Mouse (Mus musculus) hindbrain, embryonic 12.5 days (tissue): ENCODE data around the gene Clic4. TPM values are rescaled to one million over a fixed set of nuclear protein-coding genes. Genes with fewer than 3 reads are reported as not detected.

Experiments used
- ATAC-seq: fragments of 200-750 bp; cut with Nextera tagmentation; 2 replicates; pipeline ENCODE4 v1.8.0; 2017; ENCODE audit warnings: moderate TSS enrichment; ENCODE audit not compliant: low FRiP score
- H3K27ac ChIP-seq: fragments of 300-500 bp; sonication (generic); 2 replicates; pipeline ENCODE4 v1.5.1; 2016; ENCODE audit warnings: mild to moderate bottlenecking
- H3K27me3 ChIP-seq: fragments of 300-500 bp; sonication (generic); 2 replicates; pipeline ENCODE4 v1.6.1; 2016; ENCODE audit warnings: mild to moderate bottlenecking
- H3K36me3 ChIP-seq: fragments of 300-500 bp; sonication (generic); 2 replicates; pipeline ENCODE4 v1.6.1; 2016; ENCODE audit warnings: mild to moderate bottlenecking
- H3K4me1 ChIP-seq: fragments of 300-500 bp; sonication (generic); 2 replicates; pipeline ENCODE4 v1.6.1; 2016
- H3K4me2 ChIP-seq: fragments of 300-500 bp; sonication (generic); replicated peaks from 2 replicates; pipeline ENCODE4 v1.6.1; 2016; ENCODE audit warnings: mild to moderate bottlenecking
- H3K4me3 ChIP-seq: fragments of 300-500 bp; sonication (generic); 2 replicates; pipeline ENCODE4 v1.5.1; 2016; ENCODE audit warnings: mild to moderate bottlenecking
- H3K9ac ChIP-seq: fragments of 300-500 bp; sonication (generic); 2 replicates; pipeline ENCODE4 v1.6.1; 2016; ENCODE audit warnings: mild to moderate bottlenecking, moderate library complexity
- H3K9me3 ChIP-seq: fragments of 300-500 bp; sonication (generic); replicated peaks from 2 replicates; pipeline ENCODE4 v1.6.1; 2016; ENCODE audit warnings: mild to moderate bottlenecking
- WGBS: fragments of 180-500 bp; shearing (Covaris S2); methylation state at CpG from one replicate; pipeline ENCODE4 v1.1.7; 2016; 5-methylcytosine and 5-hydroxymethylcytosine counted together
- polyA plus RNA-seq: library from polyadenylated mRNA; unstranded; fragments of >200 nt; fragmentation: Nextera tagmentation; extraction: Ambion mirVana; gene quantifications from 2 replicates; pipeline ENCODE4 v1.2.1, GENCODE M21; 2016

Clic4 gene
- polyA plus RNA-seq, 1 experiment from 2014 or later: 159 TPM

GRCm38 (mm10) chr4:135241106-135241505, 31.5 kb downstream of the Clic4 start:
- no peak for ATAC-seq
- H3K4me1 ChIP-seq: peaks cover 18% of the 10 kb centered on the region
- no peaks in the 10 kb centered on the region for H3K9me3 ChIP-seq

GRCm38 (mm10) chr4:135240329-135240728, 32.3 kb downstream of the Clic4 start:
- H3K9me3 ChIP-seq: no peaks in the 10 kb centered on the region
- H3K27me3 ChIP-seq: no peaks in the 10 kb centered on the region
- peaks cover 15% of the 10 kb centered on the region for H3K4me1 ChIP-seq
- no peak overlapping the region for H3K9ac ChIP-seq
- ATAC-seq: no peak
- 78% methylated on average over 3 of the region's 3 CpGs for WGBS
- no peak overlapping the region for H3K4me2 ChIP-seq
- peaks cover 13% of the 10 kb centered on the region for H3K36me3 ChIP-seq
- no peak overlapping the region for H3K4me3 ChIP-seq
- no peak overlapping the region for H3K27ac ChIP-seq

More at GRCm38 (mm10) chr4:135241106-135241505, 31.5 kb downstream of the Clic4 start:
- Histone ChIP-seq H3K9ac (no peak overlapping the region), H3K4me2 (no peak overlapping the region), H3K27ac (peak overlapping the region; percentile 23; the same call in 1 of the 2 replicates), H3K36me3 (peaks cover 13% of the 10 kb centered on the region), H3K27me3 (no peaks in the 10 kb centered on the region), H3K4me3 (no peak overlapping the region)
- WGBS: 80% methylated on average over 5 of the region's 5 CpGs

- H3K4me3 ChIP-seq: no peak overlapping the region
- H3K4me1 ChIP-seq: peaks cover 15% of the 10 kb centered on the region
- no peak overlapping the region for H3K4me2 ChIP-seq
- H3K9me3 ChIP-seq: no peaks in the 10 kb centered on the region
- H3K27me3 ChIP-seq: no peaks in the 10 kb centered on the region
- H3K36me3 ChIP-seq: peaks cover 13% of the 10 kb centered on the region
- H3K9ac ChIP-seq: no peak overlapping the region
- ATAC-seq: no peak
- WGBS: 82% methylated on average over 13 of the region's 13 CpGs
- H3K27ac ChIP-seq: no peak overlapping the region
Measured at GRCm38 (mm10) chr4:135238706-135239510, 33.7 kb downstream of the Clic4 start.

DNA sequence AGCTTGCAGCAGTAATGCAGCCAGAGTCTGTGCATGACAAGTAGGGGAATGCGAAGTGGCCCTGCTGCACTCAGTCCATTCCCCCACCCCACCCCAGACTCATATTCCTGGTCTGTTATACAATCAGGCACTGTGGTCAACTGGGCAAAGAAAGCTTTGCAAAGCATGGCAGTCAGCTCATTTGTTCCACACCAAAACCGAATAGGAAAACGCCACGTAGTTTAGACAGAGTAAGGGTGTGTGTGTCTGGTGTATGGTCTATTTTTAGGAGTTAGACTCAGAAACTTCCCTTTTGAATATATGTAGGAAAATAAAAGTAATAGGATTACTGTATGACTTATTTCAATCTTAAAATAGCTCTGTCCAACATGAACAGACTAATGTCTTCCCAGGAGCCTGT, 36.0 kb downstream of the Clic4 start:
- no peak for ATAC-seq
- H3K4me1 ChIP-seq: peaks cover 10% of the 10 kb centered on the region
- H3K36me3 ChIP-seq: peaks cover 13% of the 10 kb centered on the region
- H3K4me2 ChIP-seq: no peak overlapping the region
- H3K4me3 ChIP-seq: no peak overlapping the region
- H3K9ac ChIP-seq: no peak overlapping the region
- H3K27me3 ChIP-seq: no peaks in the 10 kb centered on the region
- no peaks in the 10 kb centered on the region for H3K9me3 ChIP-seq
- no peak overlapping the region for H3K27ac ChIP-seq
- 94% methylated on average over 4 of the region's 4 CpGs for WGBS

DNA sequence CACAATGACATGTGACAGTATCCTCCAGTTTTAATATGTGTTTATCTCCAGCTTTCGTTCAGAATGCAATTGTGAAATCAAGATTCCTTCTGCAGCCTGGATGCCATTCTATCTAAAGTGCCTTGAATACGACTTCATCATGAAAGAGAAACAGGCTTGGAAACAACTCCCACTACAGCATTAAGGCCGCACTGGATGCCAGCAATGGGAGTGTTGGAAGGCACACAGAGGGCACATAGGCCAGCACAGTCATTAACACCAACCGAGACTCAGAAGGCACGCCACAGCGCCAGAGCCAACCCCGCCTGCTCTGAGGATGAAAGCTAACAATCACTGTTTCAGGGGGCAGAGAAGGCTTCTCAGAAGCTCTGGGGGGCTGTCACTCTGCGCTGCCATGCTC, 37.1 kb downstream of the Clic4 start:
- no peak overlapping the region for H3K4me2 ChIP-seq
- WGBS: 81% methylated on average over 8 of the region's 8 CpGs
- no peak overlapping the region for H3K4me3 ChIP-seq
- H3K4me1 ChIP-seq: peaks cover 5% of the 10 kb centered on the region; the same call in 1 of the 2 replicates
- H3K9ac ChIP-seq: no peak overlapping the region
- no peak for ATAC-seq
- H3K27me3 ChIP-seq: no peaks in the 10 kb centered on the region
- no peak overlapping the region for H3K27ac ChIP-seq
- H3K36me3 ChIP-seq: peaks cover 15% of the 10 kb centered on the region
- no peaks in the 10 kb centered on the region for H3K9me3 ChIP-seq

DNA sequence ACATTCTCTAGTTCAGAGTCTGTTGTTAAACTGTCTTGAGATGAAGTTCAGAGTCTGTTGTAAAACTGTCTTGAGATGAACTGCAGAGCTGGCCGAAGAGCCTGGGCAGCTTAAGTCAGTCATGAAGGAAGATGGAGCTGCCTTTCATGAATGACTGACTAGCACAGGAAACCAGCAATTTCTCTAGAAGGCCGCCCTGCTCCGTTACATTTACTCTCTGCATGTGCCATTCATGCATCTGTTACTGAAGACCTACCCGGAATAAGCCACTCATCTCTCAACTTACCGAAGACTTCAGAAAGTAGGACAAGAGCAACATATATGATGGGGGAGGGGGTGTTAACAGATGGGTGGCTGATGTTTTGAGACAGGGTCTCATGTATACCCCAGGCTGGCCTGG, 40.1 kb downstream of the Clic4 start:
- H3K4me2 ChIP-seq: no peak overlapping the region
- no peak for ATAC-seq
- no peaks in the 10 kb centered on the region for H3K27me3 ChIP-seq
- no peak overlapping the region for H3K27ac ChIP-seq
- 0 out of 2 replicates have a peak, but pooled peaks cover 2% of the 10 kb centered on the region for H3K4me1 ChIP-seq
- H3K9ac ChIP-seq: no peak overlapping the region
- WGBS: 89% methylated on average over 5 of the region's 5 CpGs
- no peak overlapping the region for H3K4me3 ChIP-seq
- H3K9me3 ChIP-seq: no peaks in the 10 kb centered on the region
- peaks cover 6% of the 10 kb centered on the region; the same call in 1 of the 2 replicates for H3K36me3 ChIP-seq

- Histone ChIP-seq H3K27ac (no peak overlapping the region), H3K9me3 (no peaks in the 10 kb centered on the region), H3K9ac (no peak overlapping the region), H3K4me2 (no peak overlapping the region), H3K36me3 (peaks cover 4% of the 10 kb centered on the region; the same call in 1 of the 2 replicates), H3K27me3 (no peaks in the 10 kb centered on the region), H3K4me1 (0 out of 2 replicates have a peak, but pooled peaks cover 2% of the 10 kb centered on the region), H3K4me3 (no peak overlapping the region)
- WGBS: 85% methylated on average over 5 of the region's 5 CpGs
- ATAC-seq: no peak
Measured at GRCm38 (mm10) chr4:135231543-135231942, 41.1 kb downstream of the Clic4 start.

DNA sequence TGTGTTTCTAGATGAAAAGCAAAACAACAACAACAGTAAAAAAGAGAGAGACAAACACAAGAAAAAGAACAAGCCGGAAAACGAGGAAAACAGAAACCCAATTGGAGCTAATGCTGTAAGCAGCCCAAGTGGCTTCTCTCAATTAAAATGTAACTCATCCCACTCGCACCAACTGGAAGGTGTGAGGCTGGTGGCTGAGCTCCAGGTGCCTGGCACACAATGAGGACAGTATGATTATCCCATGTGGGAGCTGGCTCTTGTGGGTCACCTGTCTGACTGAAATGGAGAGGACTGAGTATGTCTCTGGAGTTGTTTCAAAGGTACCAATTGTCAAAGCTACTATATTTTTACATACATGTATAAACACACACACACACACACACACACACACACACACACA, 41.5 kb downstream of the Clic4 start:
- H3K4me1 ChIP-seq: 0 out of 2 replicates have a peak, but pooled peaks cover 2% of the 10 kb centered on the region
- 88% methylated on average over 3 of the region's 3 CpGs for WGBS
- 0 out of 2 replicates have a peak, but pooled peaks cover 6% of the 10 kb centered on the region for H3K36me3 ChIP-seq
- H3K27me3 ChIP-seq: no peaks in the 10 kb centered on the region
- no peak overlapping the region for H3K9ac ChIP-seq
- ATAC-seq: no peak
- no peak overlapping the region for H3K4me3 ChIP-seq
- H3K4me2 ChIP-seq: no peak overlapping the region
- H3K27ac ChIP-seq: no peak overlapping the region
- no peaks in the 10 kb centered on the region for H3K9me3 ChIP-seq

DNA sequence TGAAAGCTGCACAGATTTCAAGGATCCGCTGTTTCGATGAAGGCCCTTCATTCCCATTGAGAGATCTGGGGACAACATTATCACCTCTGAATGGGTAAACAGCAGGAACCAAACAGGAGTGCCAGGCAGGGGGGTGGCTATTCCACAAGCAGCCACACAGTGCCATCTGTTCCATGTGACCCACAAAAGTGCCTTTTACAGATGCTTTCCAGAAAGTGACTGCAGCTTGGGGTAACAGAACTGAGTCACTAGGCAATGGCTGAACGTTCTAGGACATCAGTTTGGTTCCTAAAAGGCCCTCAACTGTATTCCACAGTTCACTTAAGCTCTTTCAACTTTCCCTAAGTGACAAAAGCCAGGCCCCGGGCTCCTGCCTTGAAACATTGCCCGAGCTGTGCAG, 42.0 kb downstream of the Clic4 start:
- 74% methylated on average over 5 of the region's 5 CpGs for WGBS
- Histone ChIP-seq H3K27me3 (no peaks in the 10 kb centered on the region), H3K9me3 (no peaks in the 10 kb centered on the region), H3K27ac (no peak overlapping the region), H3K4me3 (no peak overlapping the region), H3K4me1 (0 out of 2 replicates have a peak, but pooled peaks cover 2% of the 10 kb centered on the region), H3K9ac (no peak overlapping the region), H3K4me2 (no peak overlapping the region), H3K36me3 (peaks cover 11% of the 10 kb centered on the region)
- ATAC-seq: no peak

DNA sequence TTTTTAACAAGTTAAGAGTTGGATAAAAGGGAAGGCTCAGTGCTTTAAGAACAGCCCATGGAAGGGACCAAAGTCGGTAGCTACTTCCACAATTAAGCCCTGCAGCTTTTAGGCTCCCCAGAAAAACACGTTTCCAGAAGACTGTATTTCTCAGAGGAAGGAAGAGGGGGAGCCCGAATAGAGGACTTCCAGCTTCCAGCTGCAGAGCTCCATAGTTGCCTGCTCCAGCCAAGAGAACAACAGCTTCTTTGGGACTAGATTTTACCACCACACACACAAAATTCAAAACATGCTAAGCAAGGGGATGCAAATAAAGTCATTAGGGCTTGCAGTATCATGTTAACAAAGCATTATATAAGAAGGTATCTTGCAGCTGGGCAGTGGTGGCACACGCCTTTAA, 42.7 kb downstream of the Clic4 start:
- H3K4me1 ChIP-seq: 0 out of 2 replicates have a peak, but pooled peaks cover 2% of the 10 kb centered on the region
- peaks cover 14% of the 10 kb centered on the region for H3K36me3 ChIP-seq
- H3K27me3 ChIP-seq: no peaks in the 10 kb centered on the region
- H3K4me2 ChIP-seq: no peak overlapping the region
- no peak overlapping the region for H3K9ac ChIP-seq
- 83% methylated on average over 4 of the region's 4 CpGs for WGBS
- H3K27ac ChIP-seq: no peak overlapping the region
- no peak overlapping the region for H3K4me3 ChIP-seq
- no peaks in the 10 kb centered on the region for H3K9me3 ChIP-seq
- ATAC-seq: no peak

GRCm38 (mm10) chr4:135228136-135228535, 44.5 kb downstream of the Clic4 start:
- Histone ChIP-seq H3K4me1 (0 out of 2 replicates have a peak, but pooled peaks cover 2% of the 10 kb centered on the region), H3K4me3 (no peak overlapping the region), H3K27ac (no peak overlapping the region), H3K4me2 (no peak overlapping the region), H3K9me3 (no peaks in the 10 kb centered on the region), H3K9ac (no peak overlapping the region), H3K36me3 (peaks cover 28% of the 10 kb centered on the region), H3K27me3 (no peaks in the 10 kb centered on the region)
- ATAC-seq: no peak
- WGBS: 86% methylated on average over 3 of the region's 3 CpGs

DNA sequence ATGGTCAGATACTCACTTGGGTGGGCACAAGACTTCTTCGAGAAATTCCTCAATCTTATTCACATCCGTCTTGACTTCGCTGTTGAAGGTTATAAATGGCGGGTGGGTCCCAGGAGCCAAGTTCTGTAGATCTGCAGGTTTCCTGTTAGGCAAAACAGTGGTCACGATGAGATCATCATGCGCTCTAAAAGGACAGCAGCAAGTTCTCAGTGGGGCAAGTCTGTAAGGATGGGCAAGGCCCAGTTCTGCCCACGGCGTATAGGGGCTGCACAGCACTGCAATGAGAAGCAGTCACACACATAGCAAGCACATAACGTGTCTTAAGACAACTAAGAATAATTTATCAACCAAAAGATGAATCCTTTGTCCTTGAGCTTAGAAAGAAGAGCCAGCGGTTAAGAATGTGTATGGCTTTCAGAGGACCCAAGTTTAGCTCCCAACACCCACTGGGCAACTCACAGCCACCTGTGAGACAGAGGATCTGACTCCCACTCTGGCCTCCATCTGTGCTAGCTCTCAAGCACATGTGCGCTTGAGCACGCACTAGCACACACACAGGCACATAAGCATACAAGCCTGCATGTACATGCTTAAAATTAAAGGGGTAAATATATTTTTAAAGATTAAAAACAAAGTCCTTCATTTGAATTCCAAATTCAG, 46.5 kb downstream of the Clic4 start:
- H3K4me3 ChIP-seq: no peak overlapping the region
- H3K4me2 ChIP-seq: no peak overlapping the region
- H3K9ac ChIP-seq: no peak overlapping the region
- H3K27ac ChIP-seq: no peak overlapping the region
- WGBS: 94% methylated on average over 12 of the region's 12 CpGs
- no peaks in the 10 kb centered on the region for H3K9me3 ChIP-seq
- no peak for ATAC-seq
- H3K4me1 ChIP-seq: 0 out of 2 replicates have a peak, but pooled peaks cover 2% of the 10 kb centered on the region
- H3K27me3 ChIP-seq: no peaks in the 10 kb centered on the region
- H3K36me3 ChIP-seq: peaks cover 43% of the 10 kb centered on the region
